Mouse (Mus musculus) limb, embryonic 11.5 days (tissue): ENCODE data around the gene Foxk1. TPM values are rescaled to one million over a fixed set of nuclear protein-coding genes. Genes with fewer than 3 reads are reported as not detected.

ENCODE experiments used
- ATAC-seq: fragments of 200-750 bp; cut with Nextera tagmentation; 2 replicates; pipeline ENCODE4 v1.8.0; 2017; ENCODE audit warnings: low read depth; ENCODE audit not compliant: insufficient number of reproducible peaks, low FRiP score, low TSS enrichment
- DNase-seq: peaks from one replicate; pipeline ENCODE4 v3.0.0-alpha.2; 2015; ENCODE audit warnings: low spot score
- H3K27ac ChIP-seq: fragments of 300-500 bp; sonication (generic); replicated peaks from 2 replicates; pipeline ENCODE4 v1.5.1; 2014; ENCODE audit warnings: low read depth, mild to moderate bottlenecking, low read length
- H3K27me3 ChIP-seq: fragments of 300-500 bp; sonication (generic); 2 replicates; pipeline ENCODE4 v1.6.1; 2014; ENCODE audit warnings: mild to moderate bottlenecking, low read length, mixed read lengths; ENCODE audit not compliant: control insufficient read depth, insufficient read depth
- H3K36me3 ChIP-seq: fragments of 300-500 bp; sonication (generic); 2 replicates; pipeline ENCODE4 v1.6.1; 2014; ENCODE audit warnings: mild to moderate bottlenecking, low read length, moderate library complexity, mixed read lengths; ENCODE audit not compliant: control insufficient read depth, insufficient read depth
- H3K4me1 ChIP-seq: fragments of 300-500 bp; sonication (generic); 2 replicates; pipeline ENCODE4 v1.6.1; 2014; ENCODE audit warnings: low read length, mixed read lengths; ENCODE audit not compliant: control insufficient read depth, insufficient read depth
- H3K4me2 ChIP-seq: fragments of 300-500 bp; sonication (generic); 2 replicates; pipeline ENCODE4 v1.6.1; 2014; ENCODE audit warnings: low read depth, mild to moderate bottlenecking, moderate library complexity; ENCODE audit not compliant: severe bottlenecking
- H3K4me3 ChIP-seq: fragments of 300-500 bp; sonication (generic); 2 replicates; pipeline ENCODE4 v1.5.1; 2014; ENCODE audit warnings: low read depth, low read length
- H3K9ac ChIP-seq: fragments of 300-500 bp; sonication (generic); 2 replicates; pipeline ENCODE4 v1.6.1; 2014; ENCODE audit warnings: mild to moderate bottlenecking, low read length
- H3K9me3 ChIP-seq: fragments of 300-500 bp; sonication (generic); 2 replicates; pipeline ENCODE4 v1.6.1; 2016; ENCODE audit warnings: low read length; ENCODE audit not compliant: control insufficient read depth
- WGBS: fragments of 180-500 bp; shearing (Covaris S2); extraction: QIAGEN DNeasy Blood & Tissue Kit; methylation state at CpG from one replicate; pipeline ENCODE4 v1.1.7; 2014; 5-methylcytosine and 5-hydroxymethylcytosine counted together
- polyA plus RNA-seq: library from polyadenylated mRNA; unstranded; fragments of >200 nt; fragmentation: Nextera tagmentation; extraction: Ambion mirVana; gene quantifications from 2 replicates; pipeline ENCODE4 v1.2.1, GENCODE M21; 2014

Foxk1 gene
- polyA plus RNA-seq, 1 experiment from 2014 or later, result 3.3 TPM

GRCm38 (mm10) chr5:142409169-142409568 lies 7.9 kb downstream of the Foxk1 start:
- Histone ChIP-seq H3K27ac (no peak overlapping the region), H3K4me2 (no peak overlapping the region), H3K4me1 (peaks cover 14% of the 10 kb centered on the region; the same call in 1 of the 2 replicates), H3K27me3 (no peaks in the 10 kb centered on the region), H3K4me3 (no peak overlapping the region), H3K36me3 (no peaks in the 10 kb centered on the region), H3K9ac (no peak overlapping the region), H3K9me3 (no peaks in the 10 kb centered on the region)
- ATAC-seq (no peak), DNase-seq (no peak)
- WGBS, result 73% methylated on average over 6 of the region's 6 CpGs

- ATAC-seq, result no peak
- Histone ChIP-seq H3K36me3 (no peaks in the 10 kb centered on the region), H3K9ac (no peak overlapping the region), H3K9me3 (no peaks in the 10 kb centered on the region), H3K27ac (0 out of 2 replicates have a peak overlapping the region, but pooled peaks have one; percentile 65), H3K4me2 (no peak overlapping the region), H3K27me3 (no peaks in the 10 kb centered on the region), H3K4me1 (peaks cover 14% of the 10 kb centered on the region; the same call in 1 of the 2 replicates), H3K4me3 (no peak overlapping the region)
- no peak for DNase-seq
- WGBS, result 33% methylated on average over 7 of the region's 7 CpGs
These were observed 9.1 kb downstream of the Foxk1 start for GRCm38 (mm10) chr5:142410348-142410747.

DNA sequence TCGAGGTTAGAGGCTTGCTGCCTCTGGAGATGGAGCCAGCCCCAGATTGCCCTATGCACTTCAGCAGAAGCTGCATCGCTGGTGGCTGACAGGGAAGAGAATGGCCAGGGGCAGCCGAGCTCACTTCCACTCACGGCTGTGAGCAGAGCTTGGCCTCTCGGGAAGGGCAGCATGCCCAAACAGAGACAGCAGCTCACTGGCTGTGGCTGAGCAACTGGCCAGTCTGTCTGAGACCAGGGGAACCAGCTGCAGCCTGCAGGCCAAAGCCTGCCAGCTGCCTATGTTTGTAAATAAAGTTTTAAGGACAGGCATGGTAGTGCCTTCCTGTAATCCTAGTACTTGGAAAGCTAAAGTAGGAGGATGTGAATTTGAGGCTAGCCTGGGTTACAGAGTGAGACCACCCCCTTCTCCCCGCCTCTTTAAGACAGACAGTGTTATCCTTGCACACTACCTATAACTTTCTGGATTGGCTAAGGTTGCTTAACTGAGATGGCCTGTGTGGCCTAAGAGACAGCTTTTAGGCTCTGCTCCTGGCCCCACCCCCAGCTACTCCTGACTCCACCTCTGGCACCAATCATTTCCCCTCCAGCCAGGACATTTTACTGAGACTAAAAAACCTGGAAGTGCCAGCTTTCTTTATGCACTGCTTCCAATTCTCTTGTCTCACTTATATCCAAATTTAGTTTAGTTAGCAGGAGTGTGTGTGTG lies 11.5 kb downstream of the Foxk1 start:
- ATAC-seq (0 out of 2 replicates have a peak, but pooled peaks have one; percentile 4), DNase-seq (no peak)
- Histone ChIP-seq H3K36me3 (no peaks in the 10 kb centered on the region), H3K4me3 (no peak overlapping the region), H3K9me3 (no peaks in the 10 kb centered on the region), H3K27ac (no peak overlapping the region), H3K9ac (no peak overlapping the region), H3K4me1 (peaks cover 14% of the 10 kb centered on the region; the same call in 1 of the 2 replicates), H3K4me2 (no peak overlapping the region), H3K27me3 (no peaks in the 10 kb centered on the region)
- WGBS, result 59% methylated on average over 6 of the region's 6 CpGs

- DNase-seq (no peak), ATAC-seq (no peak)
- 49% methylated on average over 9 of the region's 9 CpGs for WGBS
- H3K9ac ChIP-seq, result no peak overlapping the region
- no peaks in the 10 kb centered on the region for H3K9me3 ChIP-seq
- no peak overlapping the region for H3K4me2 ChIP-seq
- H3K27ac ChIP-seq, result peak overlapping the region; percentile 9; the same call in 1 of the 2 replicates
- H3K4me1 ChIP-seq, result peaks cover 14% of the 10 kb centered on the region; the same call in 1 of the 2 replicates
- H3K27me3 ChIP-seq, result no peaks in the 10 kb centered on the region
- H3K36me3 ChIP-seq, result no peaks in the 10 kb centered on the region
- H3K4me3 ChIP-seq, result no peak overlapping the region
These were observed 12.6 kb downstream of the Foxk1 start for GRCm38 (mm10) chr5:142413723-142414445.

DNA sequence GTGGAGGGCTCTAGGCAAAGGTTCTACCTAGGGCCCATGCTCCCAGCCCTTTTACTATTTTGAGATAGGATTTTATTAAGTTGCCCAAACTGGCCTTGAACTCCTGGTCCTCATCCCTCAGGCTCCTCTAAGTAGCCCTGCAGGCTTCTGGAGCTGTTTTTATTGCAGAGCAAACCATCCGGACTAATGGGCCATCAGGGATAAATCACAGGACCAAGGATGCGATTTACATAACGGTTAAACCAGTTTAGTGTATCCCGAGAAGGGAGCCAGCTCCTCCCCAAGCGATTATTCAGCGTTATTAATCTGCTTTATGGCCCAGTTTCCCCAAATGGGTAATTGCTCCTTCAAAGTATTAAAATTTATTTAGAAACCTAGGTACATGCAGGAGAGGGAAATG lies 14.1 kb downstream of the Foxk1 start:
- Histone ChIP-seq H3K27me3 (no peaks in the 10 kb centered on the region), H3K9ac (no peak overlapping the region), H3K9me3 (no peaks in the 10 kb centered on the region), H3K36me3 (peaks cover under 1% of the 10 kb centered on the region; the same call in 1 of the 2 replicates), H3K4me3 (no peak overlapping the region), H3K4me1 (peaks cover 6% of the 10 kb centered on the region; the same call in 1 of the 2 replicates), H3K4me2 (no peak overlapping the region), H3K27ac (no peak overlapping the region)
- WGBS, result 54% methylated on average over 6 of the region's 6 CpGs
- DNase-seq (no peak), ATAC-seq (no peak)

GRCm38 (mm10) chr5:142416070-142416775 lies 14.9 kb downstream of the Foxk1 start:
- WGBS, result 21% methylated on average over 14 of the region's 14 CpGs
- no peaks in the 10 kb centered on the region for H3K27me3 ChIP-seq
- H3K36me3 ChIP-seq, result peaks cover 2% of the 10 kb centered on the region; the same call in 1 of the 2 replicates
- H3K4me1 ChIP-seq, result peaks cover 3% of the 10 kb centered on the region; the same call in 1 of the 2 replicates
- H3K4me2 ChIP-seq, result no peak overlapping the region
- no peak overlapping the region for H3K4me3 ChIP-seq
- H3K9me3 ChIP-seq, result no peaks in the 10 kb centered on the region
- no peak overlapping the region for H3K27ac ChIP-seq
- no peak overlapping the region for H3K9ac ChIP-seq
- no peak for DNase-seq
- ATAC-seq, result no peak

DNA sequence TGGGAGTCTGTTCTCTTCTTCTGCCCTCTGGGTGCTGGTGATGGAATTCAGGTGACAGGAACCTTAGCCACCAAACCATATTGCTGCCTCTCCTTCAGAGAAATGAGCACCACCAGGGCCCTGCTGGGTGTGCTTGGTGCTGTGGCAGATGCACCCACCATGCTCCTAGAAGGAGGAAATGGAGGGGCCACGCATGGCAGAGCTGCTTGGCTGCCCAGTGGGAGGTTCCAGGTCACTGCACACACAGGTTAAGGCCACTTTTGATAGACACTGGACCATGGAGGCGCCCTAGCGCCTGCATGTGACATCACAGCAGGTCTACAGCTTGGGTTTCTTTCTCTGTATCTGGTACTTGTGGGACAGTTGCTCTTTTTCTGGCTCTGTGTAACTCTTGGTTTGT lies 15.8 kb downstream of the Foxk1 start:
- Histone ChIP-seq H3K9me3 (no peaks in the 10 kb centered on the region), H3K27ac (no peak overlapping the region), H3K9ac (no peak overlapping the region), H3K4me3 (no peak overlapping the region), H3K27me3 (no peaks in the 10 kb centered on the region), H3K4me2 (no peak overlapping the region), H3K4me1 (peaks cover 3% of the 10 kb centered on the region; the same call in 1 of the 2 replicates), H3K36me3 (peaks cover 2% of the 10 kb centered on the region; the same call in 1 of the 2 replicates)
- no peak for ATAC-seq
- DNase-seq, result no peak
- WGBS, result 88% methylated on average over 3 of the region's 3 CpGs

GRCm38 (mm10) chr5:142417876-142418275 lies 16.6 kb downstream of the Foxk1 start:
- H3K9ac ChIP-seq, result no peak overlapping the region
- no peak overlapping the region for H3K4me2 ChIP-seq
- H3K4me1 ChIP-seq, result peaks cover 2% of the 10 kb centered on the region; the same call in 1 of the 2 replicates
- no peak for DNase-seq
- peaks cover 2% of the 10 kb centered on the region; the same call in 1 of the 2 replicates for H3K36me3 ChIP-seq
- 75% methylated on average over 9 of the region's 9 CpGs for WGBS
- ATAC-seq, result no peak
- H3K27ac ChIP-seq, result no peak overlapping the region
- no peaks in the 10 kb centered on the region for H3K9me3 ChIP-seq
- H3K4me3 ChIP-seq, result no peak overlapping the region
- H3K27me3 ChIP-seq, result no peaks in the 10 kb centered on the region
